Mouse (Mus musculus): ENCODE data around the gene Cfap61. TPM values are rescaled to one million over a fixed set of nuclear protein-coding genes. Genes with fewer than 3 reads are reported as not detected.

Gene Cfap61
- polyA plus RNA-seq, 1 experiment from 2014 or later: 0.24 TPM

DNA sequence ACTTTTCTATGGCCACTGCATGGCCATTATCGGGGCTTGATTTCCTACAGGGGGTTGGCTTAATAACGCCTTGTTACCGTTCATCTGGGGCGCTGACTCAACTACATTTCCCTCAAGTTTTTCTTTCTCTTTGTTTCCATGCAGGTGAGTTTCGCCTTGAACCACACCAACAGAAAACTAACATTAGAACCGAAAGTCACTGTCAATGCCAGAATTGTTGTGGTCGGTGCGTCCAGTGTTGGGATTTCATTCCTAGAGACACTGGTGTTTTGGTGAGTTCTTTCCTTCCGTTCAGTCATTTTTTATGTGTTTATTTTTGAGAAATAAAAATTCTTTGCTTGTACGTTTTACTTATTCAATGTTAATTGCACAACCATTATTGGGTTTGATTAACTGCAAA is 142.5 kb downstream of the Cfap61 start:
- WGBS: 93% methylated on average over 10 of the region's 10 CpGs
- no peaks in the 10 kb centered on the region for H3K27me3 ChIP-seq (replicated peaks; ENCODE audit: control insufficient read depth, insufficient read depth, low read length)
- ATAC-seq (replicated peaks; ENCODE audit: low FRiP score, low TSS enrichment, low read depth) (no peak), DNase-seq (ENCODE audit: low spot score) (no peak)
- H3K9me3 ChIP-seq (ENCODE audit: control insufficient read depth, low read length): no peaks in the 10 kb centered on the region
- H3K27ac ChIP-seq (ENCODE audit: low read depth): no peak overlapping the region
- H3K4me2 ChIP-seq (ENCODE audit: low read length): no peak overlapping the region
- H3K9ac ChIP-seq (ENCODE audit: low read length): no peak overlapping the region
- H3K36me3 ChIP-seq (ENCODE audit: control insufficient read depth, insufficient read depth, low read length): no peaks in the 10 kb centered on the region
- no peak overlapping the region for H3K4me3 ChIP-seq (ENCODE audit: low read depth, low read length)
- no peaks in the 10 kb centered on the region for H3K4me1 ChIP-seq (replicated peaks; ENCODE audit: control insufficient read depth, insufficient read depth, low read length)

DNA sequence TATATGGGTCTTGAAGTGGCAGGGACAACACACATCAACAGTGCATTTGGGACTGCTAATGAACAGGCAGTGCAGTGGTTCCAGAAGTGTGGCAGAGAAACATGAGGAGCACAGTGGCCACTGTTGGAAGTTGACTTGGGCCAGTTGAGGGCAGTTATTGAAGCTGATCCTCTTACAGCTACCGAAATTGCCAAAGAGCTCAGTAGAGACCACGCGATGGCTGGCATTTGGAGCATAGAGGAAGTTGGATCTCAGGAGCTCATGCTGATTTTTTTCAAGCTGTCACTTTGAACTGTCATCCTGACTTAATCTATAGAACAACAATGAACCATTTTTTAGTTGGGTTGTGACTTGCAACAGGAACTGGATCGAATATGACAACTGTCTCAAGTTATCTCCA is 145.7 kb downstream of the Cfap61 start:
- DNase-seq (ENCODE audit: low spot score) (no peak), ATAC-seq (replicated peaks; ENCODE audit: low FRiP score, low TSS enrichment, low read depth) (no peak)
- no peak overlapping the region for H3K4me3 ChIP-seq (ENCODE audit: low read depth, low read length)
- no peak overlapping the region for H3K9ac ChIP-seq (ENCODE audit: low read length)
- H3K4me1 ChIP-seq (replicated peaks; ENCODE audit: control insufficient read depth, insufficient read depth, low read length): no peaks in the 10 kb centered on the region
- 94% methylated on average over 4 of the region's 4 CpGs for WGBS
- no peaks in the 10 kb centered on the region for H3K36me3 ChIP-seq (ENCODE audit: control insufficient read depth, insufficient read depth, low read length)
- H3K27ac ChIP-seq (ENCODE audit: low read depth): no peak overlapping the region
- no peaks in the 10 kb centered on the region for H3K9me3 ChIP-seq (ENCODE audit: control insufficient read depth, low read length)
- no peak overlapping the region for H3K4me2 ChIP-seq (ENCODE audit: low read length)
- no peaks in the 10 kb centered on the region for H3K27me3 ChIP-seq (replicated peaks; ENCODE audit: control insufficient read depth, insufficient read depth, low read length)

DNA sequence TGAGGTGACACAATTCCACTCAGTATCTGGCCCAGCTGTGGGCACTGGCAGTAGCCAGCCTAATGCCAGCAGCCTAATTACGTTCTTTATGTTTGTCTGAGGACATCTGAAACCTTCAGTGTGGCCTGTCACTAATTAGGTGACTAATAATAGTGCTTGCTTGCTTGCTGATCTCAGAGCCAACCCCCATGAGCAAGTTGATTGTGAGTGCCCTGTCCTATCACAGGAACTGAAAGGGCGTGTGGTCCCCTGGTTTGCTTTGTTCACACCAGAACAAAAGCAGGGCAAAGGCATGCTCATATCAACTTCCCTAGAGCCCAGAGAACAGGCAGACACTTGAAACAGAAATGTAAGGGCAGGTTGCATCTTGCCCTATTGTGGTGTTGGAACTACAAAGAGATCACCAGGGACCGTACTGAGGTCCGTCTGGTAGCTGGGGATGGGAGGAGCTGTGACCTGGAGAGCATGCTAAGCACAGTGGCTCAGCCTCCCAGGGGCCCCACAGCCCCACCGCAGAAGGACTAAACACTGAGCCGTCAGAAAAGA is 148.8 kb downstream of the Cfap61 start:
- no peak overlapping the region for H3K27ac ChIP-seq (ENCODE audit: low read depth)
- no peak overlapping the region for H3K4me3 ChIP-seq (ENCODE audit: low read depth, low read length)
- DNase-seq (ENCODE audit: low spot score) (no peak), ATAC-seq (replicated peaks; ENCODE audit: low FRiP score, low TSS enrichment, low read depth) (no peak)
- WGBS: 59% methylated on average over 6 of the region's 6 CpGs
- no peaks in the 10 kb centered on the region for H3K36me3 ChIP-seq (ENCODE audit: control insufficient read depth, insufficient read depth, low read length)
- no peaks in the 10 kb centered on the region for H3K9me3 ChIP-seq (ENCODE audit: control insufficient read depth, low read length)
- no peak overlapping the region for H3K9ac ChIP-seq (ENCODE audit: low read length)
- no peak overlapping the region for H3K4me2 ChIP-seq (ENCODE audit: low read length)
- no peaks in the 10 kb centered on the region for H3K27me3 ChIP-seq (replicated peaks; ENCODE audit: control insufficient read depth, insufficient read depth, low read length)
- no peaks in the 10 kb centered on the region for H3K4me1 ChIP-seq (replicated peaks; ENCODE audit: control insufficient read depth, insufficient read depth, low read length)

DNA sequence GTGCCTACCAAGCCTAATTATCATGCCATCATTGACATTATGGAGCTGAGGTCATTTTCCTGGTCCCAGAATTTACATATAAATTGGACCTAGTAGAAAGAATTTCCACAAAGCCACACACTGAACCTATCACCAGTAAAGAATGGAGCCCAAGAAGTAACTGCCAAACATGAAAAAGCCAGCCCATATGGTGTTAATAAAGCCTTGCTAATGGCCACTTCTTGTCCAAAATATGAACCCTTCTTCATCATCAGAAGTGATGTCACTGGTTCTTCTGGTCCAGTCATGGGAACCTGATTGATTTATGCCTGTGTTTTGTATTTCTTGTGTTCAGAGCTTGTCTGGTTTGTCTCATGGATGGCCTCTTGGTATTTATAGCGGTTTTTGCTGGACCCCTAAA is 152.8 kb downstream of the Cfap61 start:
- Histone ChIP-seq H3K4me1 (replicated peaks; ENCODE audit: control insufficient read depth, insufficient read depth, low read length) (no peaks in the 10 kb centered on the region), H3K36me3 (ENCODE audit: control insufficient read depth, insufficient read depth, low read length) (no peaks in the 10 kb centered on the region), H3K27ac (ENCODE audit: low read depth) (no peak overlapping the region), H3K4me3 (ENCODE audit: low read depth, low read length) (no peak overlapping the region), H3K27me3 (replicated peaks; ENCODE audit: control insufficient read depth, insufficient read depth, low read length) (no peaks in the 10 kb centered on the region), H3K9me3 (ENCODE audit: control insufficient read depth, low read length) (no peaks in the 10 kb centered on the region), H3K4me2 (ENCODE audit: low read length) (no peak overlapping the region), H3K9ac (ENCODE audit: low read length) (no peak overlapping the region)
- no peak for ATAC-seq (replicated peaks; ENCODE audit: low FRiP score, low TSS enrichment, low read depth)
- DNase-seq (ENCODE audit: low spot score): no peak
- WGBS: 77% methylated on average over 1 of the region's 1 CpGs

DNA sequence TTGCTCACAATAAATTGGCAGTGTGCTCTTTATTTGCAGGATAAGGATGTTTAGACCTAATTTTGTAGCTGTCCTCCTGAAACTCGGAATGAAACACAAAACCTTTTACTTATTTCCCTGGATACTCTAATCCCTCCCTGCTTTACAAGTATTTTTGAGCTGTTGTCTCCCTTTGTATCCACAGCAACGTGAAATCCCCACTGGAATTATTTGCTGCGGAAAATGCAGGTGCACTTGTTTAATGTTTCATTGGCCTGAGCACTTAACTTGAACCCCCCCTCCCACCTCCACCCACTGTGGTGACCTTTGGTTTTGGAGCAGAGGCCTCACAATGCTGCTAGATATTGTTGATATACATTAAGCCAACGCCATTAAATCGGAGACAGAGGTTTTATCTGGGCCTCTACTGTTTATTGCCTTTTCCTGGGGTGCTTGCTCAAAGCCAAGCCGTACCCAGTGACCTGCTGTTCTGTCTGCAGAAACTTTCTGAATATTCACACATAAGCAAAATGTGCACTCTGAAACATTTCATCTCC is 154.6 kb downstream of the Cfap61 start:
- no peaks in the 10 kb centered on the region for H3K36me3 ChIP-seq (ENCODE audit: control insufficient read depth, insufficient read depth, low read length)
- H3K9ac ChIP-seq (ENCODE audit: low read length): no peak overlapping the region
- H3K4me1 ChIP-seq (replicated peaks; ENCODE audit: control insufficient read depth, insufficient read depth, low read length): no peaks in the 10 kb centered on the region
- H3K27ac ChIP-seq (ENCODE audit: low read depth): no peak overlapping the region
- H3K4me2 ChIP-seq (ENCODE audit: low read length): no peak overlapping the region
- no peak for DNase-seq (ENCODE audit: low spot score)
- WGBS: 37% methylated on average over 6 of the region's 6 CpGs
- H3K27me3 ChIP-seq (replicated peaks; ENCODE audit: control insufficient read depth, insufficient read depth, low read length): no peaks in the 10 kb centered on the region
- ATAC-seq (replicated peaks; ENCODE audit: low FRiP score, low TSS enrichment, low read depth): no peak; the same call in 1 of the 2 replicates
- H3K9me3 ChIP-seq (ENCODE audit: control insufficient read depth, low read length): no peaks in the 10 kb centered on the region
- H3K4me3 ChIP-seq (ENCODE audit: low read depth, low read length): no peak overlapping the region

DNA sequence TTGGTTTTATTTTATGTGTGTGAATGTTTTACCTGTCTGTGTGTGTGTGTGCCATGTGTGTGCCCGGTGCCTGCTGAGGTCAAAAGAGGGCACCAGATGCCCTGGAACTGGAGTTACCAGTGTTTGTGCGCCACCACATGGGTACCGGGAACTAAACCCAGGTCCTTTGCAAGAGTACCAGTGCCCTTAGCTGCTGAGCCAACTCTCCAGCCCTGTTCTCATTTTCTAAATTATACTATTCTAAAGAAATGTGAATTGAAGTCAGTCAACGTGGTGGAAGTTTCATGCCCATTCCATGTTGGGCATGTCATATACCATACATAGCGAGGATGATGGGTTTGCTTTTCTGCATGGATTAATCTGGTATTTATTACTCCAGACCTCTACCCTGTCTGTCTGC is 162.9 kb downstream of the Cfap61 start:
- ATAC-seq (replicated peaks; ENCODE audit: low FRiP score, low TSS enrichment, low read depth) (no peak), DNase-seq (ENCODE audit: low spot score) (no peak)
- Histone ChIP-seq H3K4me1 (replicated peaks; ENCODE audit: control insufficient read depth, insufficient read depth, low read length) (no peaks in the 10 kb centered on the region), H3K4me2 (ENCODE audit: low read length) (no peak overlapping the region), H3K36me3 (ENCODE audit: control insufficient read depth, insufficient read depth, low read length) (no peaks in the 10 kb centered on the region), H3K4me3 (ENCODE audit: low read depth, low read length) (no peak overlapping the region), H3K27ac (ENCODE audit: low read depth) (no peak overlapping the region), H3K27me3 (replicated peaks; ENCODE audit: control insufficient read depth, insufficient read depth, low read length) (no peaks in the 10 kb centered on the region), H3K9me3 (ENCODE audit: control insufficient read depth, low read length) (no peaks in the 10 kb centered on the region), H3K9ac (ENCODE audit: low read length) (no peak overlapping the region)
- 93% methylated on average over 5 of the region's 5 CpGs for WGBS

DNA sequence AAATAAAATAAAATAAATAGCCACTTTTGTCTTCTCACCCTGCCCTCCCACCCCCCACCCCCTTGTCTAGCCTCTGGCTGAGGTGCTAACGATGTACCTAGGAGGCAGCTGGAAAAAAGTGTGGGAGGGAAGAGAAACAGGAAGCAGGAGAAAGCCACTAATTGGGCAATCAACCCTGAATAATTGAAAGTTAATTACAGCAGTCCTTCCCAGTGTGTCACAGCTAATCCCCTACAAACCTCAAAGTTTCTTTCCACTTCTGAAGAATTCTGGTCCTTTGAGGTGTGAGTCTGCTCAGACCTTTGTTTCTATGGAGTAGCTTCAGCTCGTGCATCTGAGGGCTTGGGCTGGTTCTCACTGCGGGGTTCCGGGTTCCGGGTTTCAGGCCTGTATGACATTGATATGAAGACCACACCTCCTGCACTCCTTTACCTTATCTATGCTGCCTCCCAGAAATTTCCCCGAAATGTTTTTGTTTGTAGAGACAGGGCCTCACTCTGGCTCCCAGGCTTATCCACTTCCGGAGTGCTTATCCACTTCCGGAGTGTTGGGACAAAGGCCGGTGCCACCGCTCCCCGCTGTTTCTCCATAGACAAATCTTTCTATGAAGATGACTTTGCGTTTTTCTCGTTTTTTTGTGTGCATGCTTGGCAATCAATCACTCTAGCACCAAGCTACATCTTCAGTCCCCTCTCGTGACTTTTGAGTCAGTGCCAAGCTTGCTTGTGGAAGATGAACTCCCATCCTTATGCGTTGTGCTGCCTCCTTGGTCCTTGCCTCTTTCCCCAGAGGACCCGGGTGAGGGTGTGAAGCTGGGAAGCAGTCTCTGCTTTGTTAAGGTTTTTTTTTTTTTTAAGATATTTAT is 164.5 kb downstream of the Cfap61 start:
- WGBS: 58% methylated on average over 16 of the region's 16 CpGs
- Histone ChIP-seq H3K9ac (ENCODE audit: low read length) (no peak overlapping the region), H3K36me3 (ENCODE audit: control insufficient read depth, insufficient read depth, low read length) (no peaks in the 10 kb centered on the region), H3K27me3 (replicated peaks; ENCODE audit: control insufficient read depth, insufficient read depth, low read length) (no peaks in the 10 kb centered on the region), H3K9me3 (ENCODE audit: control insufficient read depth, low read length) (no peaks in the 10 kb centered on the region), H3K4me1 (replicated peaks; ENCODE audit: control insufficient read depth, insufficient read depth, low read length) (no peaks in the 10 kb centered on the region), H3K4me3 (ENCODE audit: low read depth, low read length) (no peak overlapping the region), H3K4me2 (ENCODE audit: low read length) (no peak overlapping the region), H3K27ac (ENCODE audit: low read depth) (no peak overlapping the region)
- ATAC-seq (replicated peaks; ENCODE audit: low FRiP score, low TSS enrichment, low read depth) (no peak), DNase-seq (ENCODE audit: low spot score) (no peak)

DNA sequence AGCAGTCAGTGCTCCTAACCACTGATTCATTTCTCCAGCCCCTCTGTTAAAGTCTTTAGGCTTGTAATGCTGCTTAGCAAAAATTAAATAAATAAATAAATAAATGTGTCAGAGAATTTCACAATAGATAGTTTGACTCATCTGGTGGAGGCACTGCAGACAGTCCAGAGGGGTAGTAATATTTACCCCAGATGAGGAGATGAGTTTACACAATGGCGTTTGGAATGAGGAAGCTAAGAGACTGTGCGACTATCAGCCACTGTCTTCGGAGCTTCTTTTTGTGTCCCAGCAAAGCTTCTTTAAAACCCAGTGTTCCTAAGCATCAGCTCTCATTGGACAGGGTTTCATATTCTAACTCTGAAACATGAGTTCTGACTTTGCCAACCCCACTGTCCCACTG is 165.3 kb downstream of the Cfap61 start:
- Histone ChIP-seq H3K36me3 (ENCODE audit: control insufficient read depth, insufficient read depth, low read length) (no peaks in the 10 kb centered on the region), H3K27ac (ENCODE audit: low read depth) (no peak overlapping the region), H3K9ac (ENCODE audit: low read length) (no peak overlapping the region), H3K9me3 (ENCODE audit: control insufficient read depth, low read length) (no peaks in the 10 kb centered on the region), H3K4me2 (ENCODE audit: low read length) (no peak overlapping the region), H3K4me3 (ENCODE audit: low read depth, low read length) (no peak overlapping the region), H3K4me1 (replicated peaks; ENCODE audit: control insufficient read depth, insufficient read depth, low read length) (no peaks in the 10 kb centered on the region), H3K27me3 (replicated peaks; ENCODE audit: control insufficient read depth, insufficient read depth, low read length) (no peaks in the 10 kb centered on the region)
- DNase-seq (ENCODE audit: low spot score) (no peak), ATAC-seq (replicated peaks; ENCODE audit: low FRiP score, low TSS enrichment, low read depth) (no peak)
- 79% methylated on average over 3 of the region's 3 CpGs for WGBS

All from intestine, embryonic 14.5 days (tissue).